Mouse (Mus musculus) heart, embryonic 15.5 days (tissue): ENCODE results near the gene Col11a2. TPM values are rescaled to one million over a fixed set of nuclear protein-coding genes. Genes with fewer than 3 reads are reported as not detected.

ENCODE experiments used
- ATAC-seq: fragments of 200-750 bp; cut with Nextera tagmentation; replicated peaks from 2 replicates; pipeline ENCODE4 v1.8.0; 2017; ENCODE audit warnings: low read depth, moderate TSS enrichment; ENCODE audit not compliant: insufficient number of reproducible peaks, insufficient read depth, low FRiP score
- H3K27ac ChIP-seq: fragments of 300-500 bp; sonication (generic); 2 replicates; pipeline ENCODE4 v1.5.1; 2015; ENCODE audit warnings: mild to moderate bottlenecking, inconsistent platforms
- H3K27me3 ChIP-seq: fragments of 300-500 bp; sonication (generic); 2 replicates; pipeline ENCODE4 v1.6.1; 2015; ENCODE audit warnings: inconsistent platforms
- H3K36me3 ChIP-seq: fragments of 300-500 bp; sonication (generic); 2 replicates; pipeline ENCODE4 v1.6.1; 2015; ENCODE audit warnings: mild to moderate bottlenecking, inconsistent platforms
- H3K4me1 ChIP-seq: fragments of 300-500 bp; sonication (generic); replicated peaks from 2 replicates; pipeline ENCODE4 v1.6.1; 2015; ENCODE audit warnings: inconsistent platforms
- H3K4me2 ChIP-seq: fragments of 300-500 bp; sonication (generic); 2 replicates; pipeline ENCODE4 v1.6.1; 2015; ENCODE audit warnings: inconsistent platforms, mild to moderate bottlenecking, moderate library complexity
- H3K4me3 ChIP-seq: fragments of 300-500 bp; sonication (generic); 2 replicates; pipeline ENCODE4 v1.5.1; 2015; ENCODE audit warnings: mild to moderate bottlenecking, inconsistent platforms
- H3K9ac ChIP-seq: fragments of 300-500 bp; sonication (generic); 2 replicates; pipeline ENCODE4 v1.6.1; 2015; ENCODE audit warnings: mild to moderate bottlenecking, inconsistent platforms
- H3K9me3 ChIP-seq: fragments of 300-500 bp; sonication (generic); replicated peaks from 2 replicates; pipeline ENCODE4 v1.6.1; 2016; ENCODE audit warnings: inconsistent platforms
- WGBS: fragments of 180-500 bp; shearing (Covaris S2); methylation state at CpG from one replicate; pipeline ENCODE4 v1.1.7; 2015; ENCODE audit warnings: mixed read lengths; 5-methylcytosine and 5-hydroxymethylcytosine counted together
- polyA plus RNA-seq: library from polyadenylated mRNA; unstranded; fragments of >200 nt; fragmentation: Nextera tagmentation; extraction: Ambion mirVana; gene quantifications from 2 replicates; pipeline ENCODE4 v1.2.1, GENCODE M21; 2015

Gene Col11a2
- polyA plus RNA-seq, 1 experiment from 2014 or later, result 1.3 TPM

GRCm38 (mm10) chr17:34006570-34006969 is 32.7 kb upstream of the Col11a2 start:
- Histone ChIP-seq H3K4me2 (no peak overlapping the region), H3K9me3 (no peaks in the 10 kb centered on the region), H3K4me3 (no peak overlapping the region), H3K9ac (no peak overlapping the region), H3K27me3 (peaks cover 9% of the 10 kb centered on the region), H3K36me3 (no peaks in the 10 kb centered on the region), H3K4me1 (no peaks in the 10 kb centered on the region), H3K27ac (no peak overlapping the region)
- ATAC-seq, result no peak
- WGBS, result 32% methylated on average over 2 of the region's 2 CpGs

GRCm38 (mm10) chr17:34010156-34010555 is 29.1 kb upstream of the Col11a2 start:
- H3K27ac ChIP-seq, result no peak overlapping the region
- no peak overlapping the region for H3K4me3 ChIP-seq
- H3K9me3 ChIP-seq, result no peaks in the 10 kb centered on the region
- 66% methylated on average over 5 of the region's 5 CpGs for WGBS
- H3K4me2 ChIP-seq, result no peak overlapping the region
- H3K36me3 ChIP-seq, result no peaks in the 10 kb centered on the region
- H3K9ac ChIP-seq, result no peak overlapping the region
- H3K27me3 ChIP-seq, result no peaks in the 10 kb centered on the region
- no peaks in the 10 kb centered on the region for H3K4me1 ChIP-seq
- no peak for ATAC-seq

GRCm38 (mm10) chr17:34013436-34013835 is 25.8 kb upstream of the Col11a2 start:
- no peak overlapping the region for H3K9ac ChIP-seq
- no peak overlapping the region for H3K27ac ChIP-seq
- no peak overlapping the region for H3K4me2 ChIP-seq
- no peaks in the 10 kb centered on the region for H3K36me3 ChIP-seq
- no peaks in the 10 kb centered on the region for H3K27me3 ChIP-seq
- no peak for ATAC-seq
- WGBS, result 89% methylated on average over 8 of the region's 8 CpGs
- H3K4me3 ChIP-seq, result no peak overlapping the region
- no peaks in the 10 kb centered on the region for H3K9me3 ChIP-seq
- no peaks in the 10 kb centered on the region for H3K4me1 ChIP-seq

GRCm38 (mm10) chr17:34021539-34022413 is 17.5 kb upstream of the Col11a2 start:
- 91% methylated on average over 23 of the region's 23 CpGs for WGBS
- no peak for ATAC-seq
- no peak overlapping the region for H3K4me3 ChIP-seq
- no peaks in the 10 kb centered on the region; the same call in 1 of the 2 replicates for H3K9me3 ChIP-seq
- no peak overlapping the region for H3K4me2 ChIP-seq
- H3K27ac ChIP-seq, result no peak overlapping the region
- H3K36me3 ChIP-seq, result peaks cover 17% of the 10 kb centered on the region
- H3K4me1 ChIP-seq, result peaks cover 23% of the 10 kb centered on the region
- no peaks in the 10 kb centered on the region for H3K27me3 ChIP-seq
- no peak overlapping the region for H3K9ac ChIP-seq

- peaks cover 29% of the 10 kb centered on the region for H3K4me1 ChIP-seq
- H3K36me3 ChIP-seq, result peaks cover 17% of the 10 kb centered on the region
- no peak overlapping the region for H3K4me3 ChIP-seq
- no peak overlapping the region for H3K27ac ChIP-seq
- no peak overlapping the region for H3K4me2 ChIP-seq
- H3K9ac ChIP-seq, result no peak overlapping the region
- no peak for ATAC-seq
- 85% methylated on average over 14 of the region's 14 CpGs for WGBS
- H3K27me3 ChIP-seq, result no peaks in the 10 kb centered on the region
- no peaks in the 10 kb centered on the region; the same call in 1 of the 2 replicates for H3K9me3 ChIP-seq
These were observed 16.8 kb upstream of the Col11a2 start for GRCm38 (mm10) chr17:34022414-34022783.

- peaks cover 32% of the 10 kb centered on the region for H3K4me1 ChIP-seq
- H3K27ac ChIP-seq, result no peak overlapping the region
- no peaks in the 10 kb centered on the region; the same call in 1 of the 2 replicates for H3K9me3 ChIP-seq
- 96% methylated on average over 20 of the region's 20 CpGs for WGBS
- no peak overlapping the region for H3K4me2 ChIP-seq
- ATAC-seq, result no peak
- H3K36me3 ChIP-seq, result peaks cover 17% of the 10 kb centered on the region
- no peaks in the 10 kb centered on the region for H3K27me3 ChIP-seq
- no peak overlapping the region for H3K9ac ChIP-seq
- H3K4me3 ChIP-seq, result no peak overlapping the region
These were observed 16.2 kb upstream of the Col11a2 start for GRCm38 (mm10) chr17:34022987-34023386.

GRCm38 (mm10) chr17:34023678-34024077 is 15.6 kb upstream of the Col11a2 start:
- H3K4me3 ChIP-seq, result peak overlapping the region; percentile 73
- ATAC-seq, result no peak
- H3K9ac ChIP-seq, result peak overlapping the region; percentile 95
- no peaks in the 10 kb centered on the region; the same call in 1 of the 2 replicates for H3K9me3 ChIP-seq
- peaks cover 24% of the 10 kb centered on the region for H3K36me3 ChIP-seq
- no peaks in the 10 kb centered on the region for H3K27me3 ChIP-seq
- WGBS, result 66% methylated on average over 9 of the region's 9 CpGs
- peak overlapping the region; percentile 94 for H3K27ac ChIP-seq
- peak overlapping the region; percentile 92 for H3K4me2 ChIP-seq
- peaks cover 39% of the 10 kb centered on the region for H3K4me1 ChIP-seq

GRCm38 (mm10) chr17:34024317-34024821 is 14.9 kb upstream of the Col11a2 start, which contains the start of gene Ring1:
TSS of gene Ring1 (minus strand) at chr17:34024680.
- no peaks in the 10 kb centered on the region for H3K27me3 ChIP-seq
- peak; percentile 64 for ATAC-seq
- peaks cover 30% of the 10 kb centered on the region for H3K36me3 ChIP-seq
- under 1% methylated on average over 53 of the region's 58 CpGs for WGBS
- H3K4me1 ChIP-seq, result peaks cover 46% of the 10 kb centered on the region
- H3K27ac ChIP-seq, result peak within 1 kb of the TSS; percentile 94
- peak within 1 kb of the TSS; percentile 95 for H3K9ac ChIP-seq
- H3K4me2 ChIP-seq, result peak within 1 kb of the TSS; percentile 92
- peak within 1 kb of the TSS; percentile 73 for H3K4me3 ChIP-seq
- H3K9me3 ChIP-seq, result no peaks in the 10 kb centered on the region

- peak overlapping the region; percentile 95 for H3K9ac ChIP-seq
- H3K4me3 ChIP-seq, result peak overlapping the region; percentile 73
- H3K27me3 ChIP-seq, result no peaks in the 10 kb centered on the region
- H3K36me3 ChIP-seq, result peaks cover 38% of the 10 kb centered on the region
- peaks cover 53% of the 10 kb centered on the region for H3K4me1 ChIP-seq
- peak overlapping the region; percentile 92 for H3K4me2 ChIP-seq
- ATAC-seq, result peak; percentile 7
- H3K9me3 ChIP-seq, result no peaks in the 10 kb centered on the region
- peak overlapping the region; percentile 94 for H3K27ac ChIP-seq
- WGBS, result under 1% methylated on average over 57 of the region's 57 CpGs
These were observed 14.1 kb upstream of the Col11a2 start for GRCm38 (mm10) chr17:34024861-34025755.

- peak overlapping the region; percentile 92 for H3K4me2 ChIP-seq
- H3K9ac ChIP-seq, result 0 out of 2 replicates have a peak overlapping the region, but pooled peaks have one; percentile 95
- peaks cover 59% of the 10 kb centered on the region for H3K4me1 ChIP-seq
- no peak for ATAC-seq
- 26% methylated on average over 7 of the region's 7 CpGs for WGBS
- H3K27me3 ChIP-seq, result no peaks in the 10 kb centered on the region
- peaks cover 38% of the 10 kb centered on the region for H3K36me3 ChIP-seq
- no peaks in the 10 kb centered on the region for H3K9me3 ChIP-seq
- H3K4me3 ChIP-seq, result peak overlapping the region; percentile 73; the same call in 1 of the 2 replicates
- H3K27ac ChIP-seq, result no peak overlapping the region
These were observed 13.5 kb upstream of the Col11a2 start for GRCm38 (mm10) chr17:34025756-34026151.

GRCm38 (mm10) chr17:34026221-34026620 is 13.0 kb upstream of the Col11a2 start:
- Histone ChIP-seq H3K27ac (no peak overlapping the region), H3K27me3 (no peaks in the 10 kb centered on the region), H3K9me3 (no peaks in the 10 kb centered on the region), H3K4me3 (no peak overlapping the region; the same call in 1 of the 2 replicates), H3K9ac (0 out of 2 replicates have a peak overlapping the region, but pooled peaks have one; percentile 6), H3K4me1 (peaks cover 61% of the 10 kb centered on the region), H3K4me2 (peak overlapping the region; percentile 92; the same call in 1 of the 2 replicates), H3K36me3 (peaks cover 34% of the 10 kb centered on the region)
- no peak for ATAC-seq
- WGBS, result 39% methylated on average over 2 of the region's 2 CpGs
